Mouse (Mus musculus) liver, postnatal 0 days (tissue): Measurements from ENCODE around the gene Btbd19. TPM values are rescaled to one million over a fixed set of nuclear protein-coding genes. Genes with fewer than 3 reads are reported as not detected.

Source experiments
- ATAC-seq: fragments of 200-750 bp; cut with Nextera tagmentation; 2 replicates; pipeline ENCODE4 v1.8.0; 2017; ENCODE audit warnings: mild to moderate bottlenecking, moderate library complexity
- DNase-seq: peaks from one replicate; pipeline ENCODE4 v3.0.0-alpha.2; 2016
- H3K27ac ChIP-seq: fragments of 300-500 bp; sonication (generic); 2 replicates; pipeline ENCODE4 v1.5.1; 2014; ENCODE audit warnings: antibody characterized with exemption, moderate library complexity, mild to moderate bottlenecking, low read depth
- H3K27me3 ChIP-seq: fragments of 300-500 bp; sonication (generic); 2 replicates; pipeline ENCODE4 v1.6.1; 2014; ENCODE audit warnings: low read length, control low read depth, mixed read lengths; ENCODE audit not compliant: insufficient read depth
- H3K36me3 ChIP-seq: fragments of 300-500 bp; sonication (generic); replicated peaks from 2 replicates; pipeline ENCODE4 v1.6.1; 2014; ENCODE audit warnings: mild to moderate bottlenecking, control low read depth, low read length, moderate library complexity, mixed read lengths; ENCODE audit not compliant: insufficient read depth
- H3K4me1 ChIP-seq: fragments of 300-500 bp; sonication (generic); 2 replicates; pipeline ENCODE4 v1.6.1; 2014; ENCODE audit warnings: antibody characterized with exemption, mild to moderate bottlenecking, control low read depth; ENCODE audit not compliant: insufficient read depth
- H3K4me2 ChIP-seq: fragments of 300-500 bp; sonication (generic); 2 replicates; pipeline ENCODE4 v1.6.1; 2014; ENCODE audit warnings: low read depth, mild to moderate bottlenecking, low read length, moderate library complexity, mixed read lengths
- H3K4me3 ChIP-seq: fragments of 300-500 bp; sonication (generic); 2 replicates; pipeline ENCODE4 v1.5.1; 2014; ENCODE audit warnings: low read depth, low read length
- H3K9ac ChIP-seq: fragments of 300-500 bp; sonication (generic); replicated peaks from 2 replicates; pipeline ENCODE4 v1.6.1; 2014; ENCODE audit warnings: mild to moderate bottlenecking, moderate library complexity
- H3K9me3 ChIP-seq: fragments of 300-500 bp; sonication (generic); 2 replicates; pipeline ENCODE4 v1.6.1; 2016; ENCODE audit warnings: mild to moderate bottlenecking, control low read depth, low read length, mixed read lengths
- CTCF ChIP-seq: sonication (generic); IDR thresholded peaks from 2 replicates; pipeline ENCODE4 v1.5.1; 2016; ENCODE audit warnings: antibody characterized with exemption, low read depth
- EP300 ChIP-seq: IDR thresholded peaks from 2 replicates; pipeline ENCODE4 v1.6.1; 2016; ENCODE audit warnings: antibody characterized with exemption, low read depth, mild to moderate bottlenecking
- WGBS: fragments of 180-500 bp; shearing (Covaris S2); extraction: QIAGEN DNeasy Blood & Tissue Kit; methylation state at CpG from one replicate; pipeline ENCODE4 v1.1.7; 2014; ENCODE audit not compliant: insufficient replicate concordance; 5-methylcytosine and 5-hydroxymethylcytosine counted together
- polyA plus RNA-seq: library from polyadenylated mRNA; unstranded; fragments of >200 nt; fragmentation: Nextera tagmentation; extraction: Ambion mirVana; gene quantifications from 2 replicates; pipeline ENCODE4 v1.2.1, GENCODE M21; 2015

Gene Btbd19
- polyA plus RNA-seq, 1 experiment from 2014 or later, result 2.3 TPM

DNA sequence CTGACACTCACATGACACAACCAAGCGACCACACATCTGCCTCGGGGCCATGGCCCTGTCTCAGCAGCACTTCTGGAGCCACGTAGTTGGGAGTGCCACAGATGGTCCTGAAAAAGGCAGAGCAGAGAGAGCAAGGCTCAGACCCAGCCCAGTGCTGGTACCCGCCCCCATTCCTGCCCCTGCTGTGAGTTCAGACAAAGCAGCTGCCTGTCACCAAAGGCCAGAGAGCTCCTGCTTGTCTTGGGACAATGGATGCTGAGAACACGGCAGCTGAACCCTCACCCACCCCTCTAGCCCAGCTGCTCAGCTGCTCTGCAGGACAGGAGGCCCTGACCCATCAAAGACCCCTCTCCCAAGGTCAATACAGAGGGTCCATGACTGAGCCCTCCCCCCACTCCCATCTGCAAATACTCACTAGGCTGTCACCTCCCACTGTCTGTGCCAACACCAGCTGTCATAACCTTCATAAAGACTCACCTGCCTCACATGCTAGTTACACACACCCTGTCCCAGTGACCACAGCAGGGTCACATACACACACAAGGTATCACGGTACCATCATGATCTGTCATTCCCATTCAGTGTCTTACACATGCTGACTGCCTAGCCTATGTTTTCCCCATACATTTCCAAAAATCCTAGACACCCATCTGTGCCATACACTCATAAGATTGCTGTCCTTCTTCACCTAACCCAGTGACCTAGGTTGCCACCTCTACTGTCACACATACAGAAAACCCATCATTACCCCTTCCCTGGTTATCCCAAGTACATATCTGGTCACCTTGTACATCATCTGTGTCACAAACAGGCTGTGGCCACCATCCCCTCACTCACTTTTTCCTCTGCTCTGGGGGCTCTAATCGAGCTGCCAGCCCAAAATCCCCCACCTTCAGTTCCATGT is 6.6 kb upstream of the Btbd19 start:
- Histone ChIP-seq H3K9me3 (no peaks in the 10 kb centered on the region), H3K9ac (peak overlapping the region; percentile 88), H3K4me1 (peaks cover 33% of the 10 kb centered on the region), H3K27me3 (peaks cover 17% of the 10 kb centered on the region), H3K4me3 (peak overlapping the region; percentile 92), H3K4me2 (peak overlapping the region; percentile 98), H3K27ac (no peak overlapping the region), H3K36me3 (peaks cover 25% of the 10 kb centered on the region)
- TF ChIP-seq EP300 (no peak), CTCF (no peak)
- no peak for DNase-seq
- ATAC-seq, result no peak
- WGBS, result 55% methylated on average over 7 of the region's 7 CpGs

GRCm38 (mm10) chr4:117131198-117131597 is 5.7 kb upstream of the Btbd19 start:
- no peaks in the 10 kb centered on the region for H3K9me3 ChIP-seq
- no peak overlapping the region for H3K27ac ChIP-seq
- H3K4me3 ChIP-seq, result 0 out of 2 replicates have a peak overlapping the region, but pooled peaks have one; percentile 92
- H3K36me3 ChIP-seq, result peaks cover 25% of the 10 kb centered on the region
- no peak overlapping the region for H3K9ac ChIP-seq
- TF ChIP-seq EP300 (no peak), CTCF (no peak)
- no peak for ATAC-seq
- H3K4me2 ChIP-seq, result peak overlapping the region; percentile 98; the same call in 1 of the 2 replicates
- DNase-seq, result no peak
- 84% methylated on average over 6 of the region's 6 CpGs for whole genome bisulfite sequencing
- peaks cover 39% of the 10 kb centered on the region for H3K4me1 ChIP-seq
- peaks cover 17% of the 10 kb centered on the region for H3K27me3 ChIP-seq

DNA sequence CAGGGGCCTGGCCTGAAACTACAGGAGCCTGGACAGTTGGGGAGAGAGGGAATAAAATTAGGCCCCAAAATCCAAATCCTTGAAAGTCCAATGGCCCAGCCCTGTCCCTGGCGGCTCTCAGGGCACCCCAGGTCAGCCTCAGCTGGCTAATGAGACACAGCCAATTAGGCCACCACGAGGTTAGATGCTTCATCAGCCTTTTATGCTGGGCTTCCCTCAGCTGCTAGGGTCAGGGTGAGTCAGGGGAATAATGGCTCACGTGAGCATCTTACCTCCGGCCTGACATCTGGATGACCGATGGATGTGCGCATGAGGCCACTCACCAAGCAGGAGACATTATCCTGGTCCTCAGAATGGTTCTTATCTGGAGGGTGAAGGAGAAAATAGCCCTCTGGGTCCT is 5.3 kb upstream of the Btbd19 start:
- TF ChIP-seq EP300 (no peak), CTCF (no peak)
- no peaks in the 10 kb centered on the region for H3K9me3 ChIP-seq
- H3K27ac ChIP-seq, result no peak overlapping the region
- H3K4me3 ChIP-seq, result no peak overlapping the region
- WGBS, result 81% methylated on average over 6 of the region's 6 CpGs
- H3K4me1 ChIP-seq, result peaks cover 39% of the 10 kb centered on the region
- no peak overlapping the region for H3K4me2 ChIP-seq
- H3K36me3 ChIP-seq, result peaks cover 25% of the 10 kb centered on the region
- no peak for DNase-seq
- no peak overlapping the region for H3K9ac ChIP-seq
- H3K27me3 ChIP-seq, result peaks cover 17% of the 10 kb centered on the region
- ATAC-seq, result no peak

GRCm38 (mm10) chr4:117127991-117128686 is 2.6 kb upstream of the Btbd19 start:
- peaks cover 46% of the 10 kb centered on the region for H3K4me1 ChIP-seq
- H3K9ac ChIP-seq, result no peak overlapping the region
- H3K27me3 ChIP-seq, result peaks cover 12% of the 10 kb centered on the region
- H3K9me3 ChIP-seq, result no peaks in the 10 kb centered on the region
- ATAC-seq, result no peak
- DNase-seq, result no peak
- H3K4me3 ChIP-seq, result no peak overlapping the region
- 83% methylated on average over 33 of the region's 33 CpGs for WGBS
- TF ChIP-seq EP300 (no peak), CTCF (no peak)
- H3K27ac ChIP-seq, result no peak overlapping the region
- H3K36me3 ChIP-seq, result peaks cover 25% of the 10 kb centered on the region
- no peak overlapping the region for H3K4me2 ChIP-seq

GRCm38 (mm10) chr4:117126675-117127290 is 1.3 kb upstream of the Btbd19 start, which contains the start of gene Tctex1d4:
Tctex1d4 (plus strand) TSS chr4:117126794.
- Histone ChIP-seq H3K36me3 (peaks cover 23% of the 10 kb centered on the region), H3K27ac (peak within 1 kb of the TSS; percentile 89), H3K9me3 (no peaks in the 10 kb centered on the region), H3K4me1 (peaks cover 36% of the 10 kb centered on the region), H3K27me3 (no peaks in the 10 kb centered on the region), H3K4me2 (peak within 1 kb of the TSS; percentile 34), H3K4me3 (no peak within 1 kb of the TSS), H3K9ac (0 out of 2 replicates have a peak within 1 kb of the TSS, but pooled peaks have one; percentile 0)
- no peak for DNase-seq
- 64% methylated on average over 9 of the region's 9 CpGs for WGBS
- TF ChIP-seq EP300 (no peak), CTCF (no peak)
- no peak for ATAC-seq
